Mouse (Mus musculus) testis, adult 2 months (tissue): ENCODE results near the gene Idh3g. TPM values are rescaled to one million over a fixed set of nuclear protein-coding genes. Genes with fewer than 3 reads are reported as not detected.

Source experiments
- H3K27ac ChIP-seq: fragments of 200-500 bp; 2 replicates; pipeline ENCODE4 v1.5.1; 2012; ENCODE audit warnings: low read depth, low read length; ENCODE audit not compliant: control insufficient read depth, insufficient read depth
- H3K27me3 ChIP-seq: fragments of 200-500 bp; 2 replicates; pipeline ENCODE4 v1.6.1; 2012; ENCODE audit warnings: mild to moderate bottlenecking, low read length, moderate library complexity; ENCODE audit not compliant: control insufficient read depth, insufficient read depth
- H3K36me3 ChIP-seq: fragments of 200-500 bp; 2 replicates; pipeline ENCODE4 v1.6.1; 2012; ENCODE audit warnings: mild to moderate bottlenecking, low read length; ENCODE audit not compliant: control insufficient read depth, insufficient read depth
- H3K4me1 ChIP-seq: fragments of 200-500 bp; 2 replicates; pipeline ENCODE4 v1.6.1; 2012; ENCODE audit warnings: low read length; ENCODE audit not compliant: control insufficient read depth, insufficient read depth
- H3K4me3 ChIP-seq: fragments of 200-500 bp; 2 replicates; pipeline ENCODE4 v1.5.1; 2012; ENCODE audit warnings: low read depth, mild to moderate bottlenecking, low read length, moderate library complexity, mixed read lengths; ENCODE audit not compliant: control insufficient read depth
- CTCF ChIP-seq: fragments of 200-500 bp; IDR thresholded peaks from 2 replicates; pipeline ENCODE4 v1.5.1; 2012; ENCODE audit warnings: low read depth, mild to moderate bottlenecking, inconsistent platforms, low read length, moderate library complexity; ENCODE audit not compliant: control insufficient read depth, insufficient read depth, insufficient replicate concordance
- POLR2A ChIP-seq: fragments of 200-500 bp; IDR thresholded peaks from 2 replicates; pipeline ENCODE4 v1.6.1; 2012; ENCODE audit warnings: low read depth, mild to moderate bottlenecking, inconsistent platforms, low read length, moderate library complexity; ENCODE audit not compliant: control insufficient read depth
- polyA plus RNA-seq: library from polyadenylated mRNA; depleted of rRNA; stranded (reverse); fragments of >200 nt; gene quantifications from 2 replicates; pipeline ENCODE4 v1.2.3, GENCODE M21; 2012; rRNA removed

The Idh3g gene
- polyA plus RNA-seq = 37.8 and 43.9 TPM in 2 replicates

- Histone ChIP-seq H3K4me3 (peak within 1 kb of the TSS; percentile 90), H3K27me3 (no peaks in the 10 kb centered on the region), H3K27ac (peak within 1 kb of the TSS; percentile 92), H3K4me1 (peaks cover 4% of the 10 kb centered on the region), H3K36me3 (no peaks in the 10 kb centered on the region)
- no peak; the same call in 1 of the 2 replicates for TF ChIP-seq POLR2A
- peak; percentile 18; the same call in 1 of the 2 replicates for TF ChIP-seq CTCF
Measured at GRCm38 (mm10) chrX:73786364-73787224, at the start of gene Idh3g, which contains the start of gene Ssr4. Gene Idh3g (minus strand): TSS chrX:73786897. Gene Ssr4 (plus strand): TSS chrX:73787028.

GRCm38 (mm10) chrX:73835731-73836130, 49.0 kb upstream of the Idh3g start:
- Histone ChIP-seq H3K27ac (no peak overlapping the region), H3K36me3 (no peaks in the 10 kb centered on the region), H3K4me3 (no peak overlapping the region), H3K27me3 (no peaks in the 10 kb centered on the region), H3K4me1 (no peaks in the 10 kb centered on the region)
- TF ChIP-seq POLR2A (no peak), CTCF (no peak)

- H3K27ac ChIP-seq = peak within 1 kb of the TSS; percentile 51
- peak within 1 kb of the TSS; percentile 86 for H3K4me3 ChIP-seq
- no peaks in the 10 kb centered on the region for H3K36me3 ChIP-seq
- no peaks in the 10 kb centered on the region; the same call in 1 of the 2 replicates for H3K4me1 ChIP-seq
- no peaks in the 10 kb centered on the region for H3K27me3 ChIP-seq
- TF ChIP-seq CTCF (no peak), POLR2A (no peak)
Measured at GRCm38 (mm10) chrX:73824185-73825151, 37.8 kb upstream of the Idh3g start, which contains the start of gene Pdzd4. Gene Pdzd4 (minus strand): TSS chrX:73824969.

- H3K36me3 ChIP-seq = no peaks in the 10 kb centered on the region
- H3K27ac ChIP-seq = peak overlapping the region; percentile 43; the same call in 1 of the 2 replicates
- H3K4me3 ChIP-seq = peak overlapping the region; percentile 86
- no peaks in the 10 kb centered on the region for H3K27me3 ChIP-seq
- TF ChIP-seq CTCF (no peak), POLR2A (no peak)
- H3K4me1 ChIP-seq = no peaks in the 10 kb centered on the region; the same call in 1 of the 2 replicates
Measured at GRCm38 (mm10) chrX:73823747-73824146, 37.0 kb upstream of the Idh3g start.

- H3K27me3 ChIP-seq = no peaks in the 10 kb centered on the region
- H3K36me3 ChIP-seq = no peaks in the 10 kb centered on the region
- no peak overlapping the region for H3K4me3 ChIP-seq
- H3K4me1 ChIP-seq = no peaks in the 10 kb centered on the region
- no peak for TF ChIP-seq CTCF
- no peak for TF ChIP-seq POLR2A
- H3K27ac ChIP-seq = no peak overlapping the region
Measured at GRCm38 (mm10) chrX:73816596-73817314, 30.1 kb upstream of the Idh3g start.

- no peaks in the 10 kb centered on the region for H3K27me3 ChIP-seq
- no peak overlapping the region for H3K27ac ChIP-seq
- H3K4me1 ChIP-seq = no peaks in the 10 kb centered on the region
Measured at GRCm38 (mm10) chrX:73815072-73815471, 28.4 kb upstream of the Idh3g start.

More at GRCm38 (mm10) chrX:73815072-73815471, 28.4 kb upstream of the Idh3g start:
- H3K4me3 ChIP-seq = no peak overlapping the region
- no peak for TF ChIP-seq POLR2A
- no peak for TF ChIP-seq CTCF
- H3K36me3 ChIP-seq = no peaks in the 10 kb centered on the region
